Mouse (Mus musculus): ENCODE measurements around the gene Tppp3. TPM values are rescaled to one million over a fixed set of nuclear protein-coding genes. Genes with fewer than 3 reads are reported as not detected.
A peak's percentile ranks its signal among the peaks of the same experiment; 100 is the strongest.

Gene Tppp3
- polyA plus RNA-seq, 1 experiment from 2014 or later, result 44.6 TPM

DNA sequence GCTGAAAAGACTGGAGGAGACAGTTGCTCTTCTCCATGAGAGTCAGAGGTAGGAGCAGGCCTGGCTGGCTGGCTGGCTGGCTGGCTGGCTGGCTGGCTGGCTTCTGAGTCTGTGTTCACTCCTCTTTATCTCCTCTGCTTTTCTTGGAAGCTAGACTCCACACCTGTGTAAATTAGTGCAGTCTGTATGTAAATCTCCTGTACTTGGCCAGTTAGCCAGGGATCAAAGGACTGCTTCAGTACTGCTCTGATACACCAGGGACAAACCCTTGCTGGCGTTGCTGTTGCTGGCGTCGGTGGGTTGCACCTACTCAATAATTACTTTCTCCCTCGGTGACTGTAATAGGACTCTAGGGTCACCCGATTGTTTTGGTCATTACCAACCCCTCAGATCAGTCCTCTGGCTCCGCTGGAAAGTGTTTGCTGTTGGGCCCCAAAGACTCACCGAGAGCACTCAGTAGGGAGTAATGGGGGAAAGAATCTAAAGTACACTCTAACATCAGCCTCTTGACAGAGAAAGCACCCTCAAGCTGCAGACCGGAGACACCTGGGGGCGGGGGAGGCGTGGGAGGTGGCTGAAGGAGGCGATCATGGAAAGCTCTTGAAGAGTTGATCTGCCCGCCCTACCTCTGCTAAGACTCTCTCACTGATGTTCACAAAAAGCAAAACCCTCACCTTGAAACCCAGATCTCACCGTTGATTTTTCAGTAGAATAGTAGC lies 10.1 kb downstream of the Tppp3 start:
- ATAC-seq (ENCODE audit: insufficient number of reproducible peaks, insufficient read depth, low FRiP score, low TSS enrichment), result no peak
- Histone ChIP-seq H3K9ac (no peak overlapping the region), H3K36me3 (no peaks in the 10 kb centered on the region), H3K4me3 (no peak overlapping the region), H3K27me3 (no peaks in the 10 kb centered on the region), H3K9me3 (no peaks in the 10 kb centered on the region), H3K4me2 (replicated peaks) (no peak overlapping the region), H3K27ac (no peak overlapping the region), H3K4me1 (no peaks in the 10 kb centered on the region)
- 61% methylated on average over 13 of the region's 13 CpGs for WGBS

DNA sequence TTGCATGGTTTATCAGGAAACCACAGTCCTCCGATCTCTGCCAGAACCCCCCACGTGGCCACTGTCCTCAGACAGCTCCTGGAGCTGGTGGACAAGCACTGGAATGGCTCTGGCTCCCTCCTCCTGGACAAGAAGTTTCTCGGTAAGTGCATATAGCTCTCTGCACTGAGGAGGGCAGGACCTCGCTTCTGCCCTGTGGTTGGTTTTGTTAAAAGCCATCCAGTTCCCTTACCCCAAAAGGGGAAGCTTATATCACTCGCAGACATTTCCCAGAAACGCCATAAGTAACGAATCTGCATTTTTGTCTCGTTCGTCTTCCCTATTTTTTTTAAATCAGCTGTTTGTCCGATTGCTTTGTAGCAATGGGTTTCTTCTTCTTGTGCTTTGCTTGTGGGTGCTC lies 16.1 kb downstream of the Tppp3 start:
- H3K9me3 ChIP-seq, result no peaks in the 10 kb centered on the region
- no peak for ATAC-seq (ENCODE audit: insufficient number of reproducible peaks, insufficient read depth, low FRiP score, low TSS enrichment)
- H3K27me3 ChIP-seq, result no peaks in the 10 kb centered on the region
- H3K4me2 ChIP-seq (replicated peaks), result no peak overlapping the region
- no peaks in the 10 kb centered on the region for H3K4me1 ChIP-seq
- WGBS, result 65% methylated on average over 10 of the region's 10 CpGs
- no peak overlapping the region for H3K27ac ChIP-seq
- H3K4me3 ChIP-seq, result no peak overlapping the region
- H3K9ac ChIP-seq, result no peak overlapping the region
- H3K36me3 ChIP-seq, result no peaks in the 10 kb centered on the region

DNA sequence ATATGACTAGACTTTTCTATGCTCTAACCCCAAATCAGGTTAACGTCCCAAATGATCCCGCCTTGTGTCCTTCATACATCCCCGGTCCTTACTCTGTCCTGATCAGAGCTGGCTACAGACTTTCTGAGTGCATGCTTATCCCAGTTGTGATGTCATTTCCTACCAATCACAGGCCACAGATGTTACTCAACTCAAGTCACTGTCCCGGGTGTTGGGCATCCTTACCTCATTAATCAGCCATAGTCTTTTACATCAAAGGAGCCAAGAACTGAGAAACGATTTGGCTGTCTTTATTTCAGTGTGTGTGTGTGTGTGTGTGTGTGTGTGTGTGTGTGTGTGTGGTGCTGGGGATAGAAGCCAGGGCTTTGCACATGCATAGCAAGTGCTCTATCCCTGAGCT lies 17.2 kb downstream of the Tppp3 start:
- ATAC-seq (ENCODE audit: insufficient number of reproducible peaks, insufficient read depth, low FRiP score, low TSS enrichment), result no peak
- Histone ChIP-seq H3K36me3 (no peaks in the 10 kb centered on the region), H3K9ac (no peak overlapping the region), H3K9me3 (no peaks in the 10 kb centered on the region), H3K27me3 (no peaks in the 10 kb centered on the region), H3K4me2 (replicated peaks) (no peak overlapping the region), H3K27ac (no peak overlapping the region), H3K4me1 (no peaks in the 10 kb centered on the region), H3K4me3 (no peak overlapping the region)
- WGBS, result 72% methylated on average over 5 of the region's 5 CpGs

DNA sequence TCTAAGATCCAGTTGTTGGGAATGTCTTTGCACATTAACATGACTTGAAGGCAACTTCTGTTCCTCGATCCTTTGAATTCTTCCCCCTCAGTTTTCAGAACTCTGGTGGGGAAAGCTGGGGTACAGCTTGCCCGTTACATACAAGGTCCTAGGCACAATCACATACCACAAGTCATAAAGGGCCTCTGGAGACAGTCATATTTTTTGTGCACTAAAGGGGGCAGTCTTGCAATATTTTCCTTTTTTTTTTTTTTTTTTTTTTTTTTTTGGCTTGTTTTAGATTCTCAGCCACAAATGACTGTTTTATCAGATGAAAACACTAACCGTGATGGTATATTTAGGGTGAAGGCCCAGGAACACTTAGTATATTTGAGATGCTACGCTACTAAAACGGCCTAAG lies 18.0 kb downstream of the Tppp3 start:
- Histone ChIP-seq H3K4me1 (no peaks in the 10 kb centered on the region), H3K36me3 (no peaks in the 10 kb centered on the region), H3K27me3 (no peaks in the 10 kb centered on the region), H3K27ac (no peak overlapping the region), H3K4me2 (replicated peaks) (no peak overlapping the region), H3K9me3 (no peaks in the 10 kb centered on the region), H3K4me3 (no peak overlapping the region), H3K9ac (no peak overlapping the region)
- WGBS, result 72% methylated on average over 5 of the region's 5 CpGs
- ATAC-seq (ENCODE audit: insufficient number of reproducible peaks, insufficient read depth, low FRiP score, low TSS enrichment), result no peak

DNA sequence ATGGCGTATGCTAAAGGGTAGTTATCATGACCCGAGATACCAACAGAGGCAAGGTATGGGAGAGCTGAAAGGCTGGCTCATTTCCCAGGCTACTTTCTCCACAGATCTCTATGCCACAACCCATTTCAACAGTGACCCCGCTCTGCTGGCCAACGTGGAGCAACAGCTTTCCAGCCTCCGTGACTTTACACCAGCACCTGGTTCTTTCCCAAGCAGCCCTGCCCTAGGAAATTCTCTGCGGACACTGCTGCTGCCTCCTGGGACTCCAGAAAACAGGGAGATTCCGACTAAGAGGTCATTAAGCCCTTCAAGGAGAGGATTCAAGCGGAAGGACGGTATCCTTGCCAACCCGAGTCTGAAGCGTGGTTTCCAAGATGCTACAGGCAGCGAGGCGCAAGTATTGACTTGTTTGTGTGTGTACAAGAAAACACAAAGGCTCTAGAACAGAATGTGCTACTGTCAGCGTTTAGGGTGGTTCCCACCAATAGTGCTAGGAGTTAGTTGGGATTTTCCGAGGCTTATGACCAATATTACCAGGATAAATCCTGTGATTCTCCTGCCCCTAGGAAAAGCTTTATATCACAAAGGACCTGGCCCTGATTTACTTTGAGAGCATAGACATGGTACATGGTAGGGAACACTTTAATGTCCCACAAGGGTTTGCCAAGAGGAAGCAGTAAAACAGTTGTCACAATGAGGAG lies 19.3 kb downstream of the Tppp3 start:
- Histone ChIP-seq H3K27me3 (no peaks in the 10 kb centered on the region), H3K27ac (no peak overlapping the region), H3K9me3 (no peaks in the 10 kb centered on the region), H3K4me3 (no peak overlapping the region), H3K36me3 (no peaks in the 10 kb centered on the region), H3K4me1 (no peaks in the 10 kb centered on the region), H3K4me2 (replicated peaks) (no peak overlapping the region), H3K9ac (no peak overlapping the region)
- no peak for ATAC-seq (ENCODE audit: insufficient number of reproducible peaks, insufficient read depth, low FRiP score, low TSS enrichment)
- 67% methylated on average over 15 of the region's 15 CpGs for WGBS

DNA sequence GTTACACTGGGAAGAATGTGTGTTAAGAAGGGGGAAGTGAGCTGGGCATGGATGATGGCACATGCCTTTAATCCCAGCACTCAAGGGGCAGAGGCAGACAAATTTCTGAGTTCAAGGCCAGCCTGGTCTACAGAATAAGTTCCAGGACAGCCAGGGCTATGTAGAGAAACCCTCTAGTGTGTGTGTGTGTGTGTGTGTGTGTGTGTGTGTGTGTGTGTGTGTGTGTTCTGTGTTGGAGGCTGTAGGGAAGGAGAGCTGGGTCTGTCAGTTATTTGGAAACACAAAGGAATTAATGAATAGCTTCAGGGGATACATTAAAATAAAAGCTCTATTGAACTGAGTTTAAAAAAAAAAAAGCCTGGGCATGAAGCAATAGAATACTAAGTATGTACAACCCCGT lies 20.3 kb downstream of the Tppp3 start:
- H3K9ac ChIP-seq, result no peak overlapping the region
- no peak for ATAC-seq (ENCODE audit: insufficient number of reproducible peaks, insufficient read depth, low FRiP score, low TSS enrichment)
- H3K9me3 ChIP-seq, result no peaks in the 10 kb centered on the region
- H3K4me2 ChIP-seq (replicated peaks), result no peak overlapping the region
- no peaks in the 10 kb centered on the region for H3K36me3 ChIP-seq
- WGBS, result 50% methylated on average over 1 of the region's 1 CpGs
- H3K4me1 ChIP-seq, result peaks cover 3% of the 10 kb centered on the region; the same call in 1 of the 2 replicates
- no peak overlapping the region for H3K27ac ChIP-seq
- H3K27me3 ChIP-seq, result no peaks in the 10 kb centered on the region
- H3K4me3 ChIP-seq, result no peak overlapping the region

DNA sequence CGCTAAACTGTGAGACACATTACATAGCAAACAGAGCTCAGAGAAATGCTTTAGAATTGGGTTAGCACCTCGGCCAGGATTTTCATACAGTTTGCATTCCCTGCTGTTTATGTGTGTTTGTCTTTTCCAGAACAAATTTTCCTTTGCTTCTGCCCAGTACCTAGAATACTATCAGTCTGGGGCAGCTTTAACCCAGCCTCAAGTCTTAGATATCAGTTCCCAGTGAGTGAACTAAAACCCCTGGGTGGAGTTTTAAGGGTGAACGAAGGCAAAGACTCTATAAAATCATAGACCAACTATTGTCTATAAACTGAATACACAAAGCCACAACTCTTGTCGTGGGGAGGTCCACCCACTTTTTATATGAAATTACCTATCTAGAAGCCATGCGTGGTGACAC lies 22.7 kb downstream of the Tppp3 start:
- no peak overlapping the region for H3K27ac ChIP-seq
- WGBS, result 83% methylated on average over 5 of the region's 5 CpGs
- H3K4me3 ChIP-seq, result no peak overlapping the region
- H3K4me2 ChIP-seq (replicated peaks), result no peak overlapping the region
- no peak overlapping the region for H3K9ac ChIP-seq
- H3K27me3 ChIP-seq, result no peaks in the 10 kb centered on the region
- no peak for ATAC-seq (ENCODE audit: insufficient number of reproducible peaks, insufficient read depth, low FRiP score, low TSS enrichment)
- H3K4me1 ChIP-seq, result peaks cover 9% of the 10 kb centered on the region; the same call in 1 of the 2 replicates
- H3K9me3 ChIP-seq, result no peaks in the 10 kb centered on the region
- H3K36me3 ChIP-seq, result no peaks in the 10 kb centered on the region

DNA sequence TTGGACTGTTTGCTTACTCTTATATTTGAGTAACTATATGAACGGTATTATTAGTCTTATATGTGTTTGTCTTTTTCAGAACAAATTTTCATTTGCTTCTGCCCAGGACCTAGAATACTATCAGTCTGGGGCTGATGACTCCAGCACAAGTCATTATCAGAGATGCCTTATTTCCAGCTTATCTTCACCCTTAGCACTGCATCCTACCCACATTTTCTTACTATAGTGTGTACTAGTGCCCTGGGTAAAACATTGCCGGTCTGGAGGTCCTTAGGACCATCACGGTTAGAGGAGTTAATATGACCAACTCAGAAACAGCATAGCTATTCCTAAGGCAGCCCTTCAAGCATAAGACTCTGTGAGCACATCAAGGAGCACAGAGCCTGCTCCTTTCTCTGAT lies 23.1 kb downstream of the Tppp3 start:
- Histone ChIP-seq H3K9ac (no peak overlapping the region), H3K36me3 (no peaks in the 10 kb centered on the region), H3K27ac (no peak overlapping the region), H3K4me2 (replicated peaks) (no peak overlapping the region), H3K9me3 (no peaks in the 10 kb centered on the region), H3K4me3 (no peak overlapping the region), H3K27me3 (no peaks in the 10 kb centered on the region), H3K4me1 (peaks cover 9% of the 10 kb centered on the region; the same call in 1 of the 2 replicates)
- 94% methylated on average over 3 of the region's 3 CpGs for WGBS
- no peak for ATAC-seq (ENCODE audit: insufficient number of reproducible peaks, insufficient read depth, low FRiP score, low TSS enrichment)

DNA sequence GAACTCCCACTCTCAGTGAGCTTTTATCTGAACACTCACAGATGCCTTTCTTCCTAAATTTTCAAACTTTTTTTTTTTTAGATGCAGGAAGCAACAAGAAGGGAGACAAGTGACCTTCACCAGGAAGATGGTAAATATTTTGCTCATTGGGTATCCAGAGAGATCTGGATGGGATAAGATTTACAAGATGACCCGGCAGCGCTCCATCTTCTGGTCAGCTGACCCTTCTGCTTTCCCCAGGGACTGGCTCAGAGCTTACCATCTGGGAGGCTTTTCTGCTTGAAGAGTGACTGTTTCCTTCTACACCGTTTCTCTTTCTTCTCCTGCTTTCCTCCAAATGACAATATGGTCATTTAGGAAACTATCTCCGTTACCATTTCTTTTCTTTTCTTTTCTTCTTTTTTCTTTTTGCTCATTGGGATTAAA lies 25.2 kb downstream of the Tppp3 start:
- no peaks in the 10 kb centered on the region for H3K9me3 ChIP-seq
- peaks cover 9% of the 10 kb centered on the region; the same call in 1 of the 2 replicates for H3K4me1 ChIP-seq
- H3K4me2 ChIP-seq (replicated peaks), result no peak overlapping the region
- no peak for ATAC-seq (ENCODE audit: insufficient number of reproducible peaks, insufficient read depth, low FRiP score, low TSS enrichment)
- 20% methylated on average over 4 of the region's 4 CpGs for WGBS
- H3K27me3 ChIP-seq, result no peaks in the 10 kb centered on the region
- H3K36me3 ChIP-seq, result no peaks in the 10 kb centered on the region
- no peak overlapping the region for H3K27ac ChIP-seq
- H3K9ac ChIP-seq, result no peak overlapping the region
- H3K4me3 ChIP-seq, result no peak overlapping the region

DNA sequence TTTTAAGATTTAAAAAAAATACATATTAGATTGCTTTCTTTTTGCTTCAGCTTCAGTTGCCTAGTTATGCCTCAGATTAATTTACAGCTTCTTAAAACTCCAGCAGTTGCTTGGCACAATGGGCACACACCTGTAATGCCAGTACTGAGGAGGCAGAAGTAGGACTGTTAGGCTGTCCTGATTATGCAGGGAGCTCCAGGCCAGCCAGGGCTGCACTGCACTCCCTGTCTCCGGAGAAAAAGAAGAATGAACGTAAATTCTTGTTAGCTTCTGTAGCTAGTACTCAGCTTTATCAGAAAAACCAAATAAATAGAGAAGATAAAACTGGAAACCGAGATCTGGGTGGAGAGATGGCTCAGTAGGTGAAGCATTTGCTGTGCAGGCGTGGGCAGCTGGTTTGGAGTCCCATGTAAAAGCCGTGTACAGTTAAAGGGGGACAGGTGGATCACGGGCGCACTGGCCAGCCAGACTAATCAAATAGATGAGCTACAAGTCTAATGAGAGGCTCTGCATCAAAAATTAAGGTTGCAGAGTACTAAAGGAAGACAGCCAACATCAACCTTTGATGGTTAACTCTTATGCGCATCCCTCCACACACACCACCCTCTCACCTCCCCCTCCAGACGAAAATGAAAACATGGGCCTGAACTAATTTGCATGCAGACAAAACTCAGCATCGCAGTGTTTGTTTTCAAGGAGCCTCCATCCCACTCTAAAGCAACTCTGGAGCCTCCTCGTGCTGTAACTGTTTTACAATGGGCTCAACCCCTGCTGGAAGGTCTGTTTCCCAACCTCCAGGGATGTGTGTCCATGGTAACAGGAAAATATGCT lies 25.8 kb downstream of the Tppp3 start:
- Histone ChIP-seq H3K4me1 (peaks cover 9% of the 10 kb centered on the region; the same call in 1 of the 2 replicates), H3K36me3 (no peaks in the 10 kb centered on the region), H3K27ac (0 out of 2 replicates have a peak overlapping the region, but pooled peaks have one; percentile 1), H3K27me3 (no peaks in the 10 kb centered on the region), H3K9me3 (no peaks in the 10 kb centered on the region), H3K9ac (no peak overlapping the region), H3K4me2 (replicated peaks) (no peak overlapping the region), H3K4me3 (no peak overlapping the region)
- WGBS, result 43% methylated on average over 11 of the region's 11 CpGs
- no peak for ATAC-seq (ENCODE audit: insufficient number of reproducible peaks, insufficient read depth, low FRiP score, low TSS enrichment)

DNA sequence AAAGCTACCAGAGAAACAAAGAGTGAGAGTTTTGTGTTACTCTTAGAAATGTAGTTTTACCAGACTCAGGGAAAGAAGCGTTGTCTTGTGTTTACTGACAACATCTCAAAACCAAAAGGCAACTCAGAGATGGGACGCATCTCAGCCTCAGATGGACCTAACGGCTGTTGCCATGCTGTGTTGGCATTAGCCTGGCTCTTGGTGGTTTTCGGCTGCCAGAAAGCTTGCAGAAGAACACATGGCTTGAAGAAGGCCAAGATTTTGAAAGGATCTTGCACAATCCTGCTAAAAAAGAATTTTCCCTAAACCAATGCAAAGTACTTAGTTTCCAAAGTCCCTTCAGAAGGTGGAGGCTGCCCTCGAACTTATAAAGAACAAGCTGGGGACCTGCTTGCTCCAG lies 28.7 kb downstream of the Tppp3 start:
- ATAC-seq (ENCODE audit: insufficient number of reproducible peaks, insufficient read depth, low FRiP score, low TSS enrichment), result no peak
- Histone ChIP-seq H3K4me1 (peaks cover 9% of the 10 kb centered on the region; the same call in 1 of the 2 replicates), H3K4me3 (no peak overlapping the region), H3K27ac (no peak overlapping the region), H3K4me2 (replicated peaks) (no peak overlapping the region), H3K36me3 (no peaks in the 10 kb centered on the region), H3K27me3 (no peaks in the 10 kb centered on the region), H3K9ac (no peak overlapping the region), H3K9me3 (no peaks in the 10 kb centered on the region)
- 83% methylated on average over 5 of the region's 5 CpGs for WGBS
